Mouse (Mus musculus): ENCODE data around the gene Tenm4. TPM values are rescaled to one million over a fixed set of nuclear protein-coding genes. Genes with fewer than 3 reads are reported as not detected.

Gene Tenm4
- polyA plus RNA-seq, 2 experiments = 12.7 to 37.4 TPM

- TF ChIP-seq POLR2A (IDR thresholded peaks at IDR 0.05; ENCODE audit: borderline replicate concordance, extremely low read depth, insufficient read depth, insufficient read length) = no peak
- Histone ChIP-seq H3K36me3 (ENCODE audit: control insufficient read depth, insufficient read depth, low read length) (no peaks in the 10 kb centered on the region; the same call in 1 of the 2 replicates), H3K9ac (ENCODE audit: low read depth, low read length, severe bottlenecking) (no peak overlapping the region), H3K27me3 (ENCODE audit: control insufficient read depth, insufficient read depth, low read length) (no peaks in the 10 kb centered on the region), H3K27ac (replicated peaks; ENCODE audit: low read depth, low read length) (no peak overlapping the region), H3K4me2 (replicated peaks; ENCODE audit: low read depth, low read length, severe bottlenecking) (no peak overlapping the region), H3K9me3 (ENCODE audit: control insufficient read depth, low read length) (no peaks in the 10 kb centered on the region), H3K4me3 (replicated peaks; ENCODE audit: low read length) (no peak overlapping the region), H3K4me1 (ENCODE audit: control insufficient read depth, insufficient read depth, low read length) (peaks cover 8% of the 10 kb centered on the region; the same call in 1 of the 2 replicates)
- WGBS = 44% methylated on average over 14 of the region's 14 CpGs
- ATAC-seq (ENCODE audit: low FRiP score, low read depth) (peak; percentile 50; the same call in 1 of the 2 replicates), DNase-seq (ENCODE audit: low spot score) (no peak)
Measured at GRCm38 (mm10) chr7:96718201-96719155, 547.4 kb downstream of the Tenm4 start.

GRCm38 (mm10) chr7:96719926-96720325 is 548.9 kb downstream of the Tenm4 start:
- H3K27ac ChIP-seq (replicated peaks; ENCODE audit: low read depth, low read length) = no peak overlapping the region

GRCm38 (mm10) chr7:96720465-96720864 is 549.4 kb downstream of the Tenm4 start:
- Histone ChIP-seq H3K9me3 (ENCODE audit: control insufficient read depth, low read length) (no peaks in the 10 kb centered on the region), H3K4me2 (replicated peaks; ENCODE audit: low read depth, low read length, severe bottlenecking) (no peak overlapping the region), H3K36me3 (ENCODE audit: control insufficient read depth, insufficient read depth, low read length) (peaks cover 3% of the 10 kb centered on the region), H3K4me1 (ENCODE audit: control insufficient read depth, insufficient read depth, low read length) (peaks cover 8% of the 10 kb centered on the region; the same call in 1 of the 2 replicates), H3K27me3 (ENCODE audit: control insufficient read depth, insufficient read depth, low read length) (no peaks in the 10 kb centered on the region), H3K9ac (ENCODE audit: low read depth, low read length, severe bottlenecking) (no peak overlapping the region), H3K27ac (replicated peaks; ENCODE audit: low read depth, low read length) (no peak overlapping the region), H3K4me3 (replicated peaks; ENCODE audit: low read length) (no peak overlapping the region)
- no peak for ATAC-seq (ENCODE audit: low FRiP score, low read depth)
- DNase-seq (ENCODE audit: low spot score) = no peak
- 73% methylated on average over 5 of the region's 5 CpGs for WGBS
- TF ChIP-seq POLR2A (IDR thresholded peaks at IDR 0.05; ENCODE audit: borderline replicate concordance, extremely low read depth, insufficient read depth, insufficient read length) = no peak

More at GRCm38 (mm10) chr7:96719926-96720325, 548.9 kb downstream of the Tenm4 start:
- Histone ChIP-seq H3K27me3 (ENCODE audit: control insufficient read depth, insufficient read depth, low read length) (no peaks in the 10 kb centered on the region), H3K9ac (ENCODE audit: low read depth, low read length, severe bottlenecking) (no peak overlapping the region), H3K9me3 (ENCODE audit: control insufficient read depth, low read length) (no peaks in the 10 kb centered on the region), H3K4me1 (ENCODE audit: control insufficient read depth, insufficient read depth, low read length) (peaks cover 8% of the 10 kb centered on the region; the same call in 1 of the 2 replicates), H3K4me2 (replicated peaks; ENCODE audit: low read depth, low read length, severe bottlenecking) (no peak overlapping the region), H3K36me3 (ENCODE audit: control insufficient read depth, insufficient read depth, low read length) (peaks cover 3% of the 10 kb centered on the region), H3K4me3 (replicated peaks; ENCODE audit: low read length) (no peak overlapping the region)
- WGBS = 61% methylated on average over 1 of the region's 1 CpGs
- no peak for ATAC-seq (ENCODE audit: low FRiP score, low read depth)
- no peak for TF ChIP-seq POLR2A (IDR thresholded peaks at IDR 0.05; ENCODE audit: borderline replicate concordance, extremely low read depth, insufficient read depth, insufficient read length)
- no peak for DNase-seq (ENCODE audit: low spot score)

- Histone ChIP-seq H3K4me3 (replicated peaks; ENCODE audit: low read length) (no peak overlapping the region), H3K4me1 (ENCODE audit: control insufficient read depth, insufficient read depth, low read length) (peaks cover 8% of the 10 kb centered on the region; the same call in 1 of the 2 replicates), H3K27me3 (ENCODE audit: control insufficient read depth, insufficient read depth, low read length) (no peaks in the 10 kb centered on the region), H3K4me2 (replicated peaks; ENCODE audit: low read depth, low read length, severe bottlenecking) (no peak overlapping the region), H3K27ac (replicated peaks; ENCODE audit: low read depth, low read length) (no peak overlapping the region), H3K36me3 (ENCODE audit: control insufficient read depth, insufficient read depth, low read length) (peaks cover 3% of the 10 kb centered on the region), H3K9ac (ENCODE audit: low read depth, low read length, severe bottlenecking) (no peak overlapping the region), H3K9me3 (ENCODE audit: control insufficient read depth, low read length) (no peaks in the 10 kb centered on the region)
- DNase-seq (ENCODE audit: low spot score) (no peak), ATAC-seq (ENCODE audit: low FRiP score, low read depth) (no peak)
- 54% methylated on average over 3 of the region's 3 CpGs for WGBS
- no peak for TF ChIP-seq POLR2A (IDR thresholded peaks at IDR 0.05; ENCODE audit: borderline replicate concordance, extremely low read depth, insufficient read depth, insufficient read length)
Measured at GRCm38 (mm10) chr7:96722796-96723195, 551.8 kb downstream of the Tenm4 start.

- no peak for TF ChIP-seq POLR2A (IDR thresholded peaks at IDR 0.05; ENCODE audit: borderline replicate concordance, extremely low read depth, insufficient read depth, insufficient read length)
- Histone ChIP-seq H3K9ac (ENCODE audit: low read depth, low read length, severe bottlenecking) (no peak overlapping the region), H3K4me1 (ENCODE audit: control insufficient read depth, insufficient read depth, low read length) (no peaks in the 10 kb centered on the region), H3K9me3 (ENCODE audit: control insufficient read depth, low read length) (no peaks in the 10 kb centered on the region), H3K27me3 (ENCODE audit: control insufficient read depth, insufficient read depth, low read length) (no peaks in the 10 kb centered on the region), H3K27ac (replicated peaks; ENCODE audit: low read depth, low read length) (no peak overlapping the region), H3K4me2 (replicated peaks; ENCODE audit: low read depth, low read length, severe bottlenecking) (no peak overlapping the region), H3K4me3 (replicated peaks; ENCODE audit: low read length) (no peak overlapping the region), H3K36me3 (ENCODE audit: control insufficient read depth, insufficient read depth, low read length) (peaks cover 12% of the 10 kb centered on the region)
- no peak for DNase-seq (ENCODE audit: low spot score)
- WGBS = 95% methylated on average over 5 of the region's 5 CpGs
- no peak for ATAC-seq (ENCODE audit: low FRiP score, low read depth)
Measured at GRCm38 (mm10) chr7:96725603-96726002, 554.6 kb downstream of the Tenm4 start.

Measured in limb, embryonic 14.5 days (tissue).